ENCODE assay signal across 8 mouse cellular contexts in genomic region chr11:58097621-58098365, GRCm38 (mm10). TPM values are rescaled to one million over a fixed set of nuclear protein-coding genes. Genes with fewer than 3 reads are reported as not detected.
DNase-seq lines count a peak whose midpoint lies in the region; ATAC-seq and TF ChIP-seq lines count a peak whose summit lies in the region.

No protein-coding gene starts in this region.

- H3K9ac ChIP-seq in limb, embryonic 15.5 days = 0 out of 2 replicates have a peak overlapping the region, but pooled peaks have one; percentile 7
- peak overlapping the region; percentile 31 for H3K9ac ChIP-seq in neural tube, embryonic 11.5 days (ENCODE audit: low read length)

- TF ChIP-seq POLR2A in testis, adult 2 months (IDR thresholded peaks at IDR 0.05; ENCODE audit: control insufficient read depth, low read depth, low read length) = no peak; the same call in 1 of the 2 replicates

- no peak for TF ChIP-seq CTCF in testis, adult 2 months (IDR thresholded peaks at IDR 0.05; ENCODE audit: control insufficient read depth, insufficient read depth, insufficient replicate concordance, low read depth, low read length)

- no peak for DNase-seq in testis, postnatal 14 days (ENCODE audit: low spot score)
- DNase-seq in cerebellum, postnatal 10 days = peak; percentile 39 to 58
- peak; percentile 11 for DNase-seq in hindbrain, embryonic 10.5 days (ENCODE audit: low spot score)
- no peak for DNase-seq in neural tube, embryonic 11.5 days (ENCODE audit: low spot score)
- no peak for DNase-seq in ovary, adult 18-20 months (ENCODE audit: low spot score)
- no peak for DNase-seq in layer of hippocampus, postnatal 36 days

- no peaks in the 10 kb centered on the region for H3K27me3 ChIP-seq in testis, adult 2 months (ENCODE audit: control insufficient read depth, insufficient read depth, low read length)
- H3K27me3 ChIP-seq in hindbrain, embryonic 10.5 days (ENCODE audit: insufficient read depth, poor library complexity, severe bottlenecking) = peaks cover 40% of the 10 kb centered on the region
- H3K27me3 ChIP-seq in limb, embryonic 15.5 days = no peaks in the 10 kb centered on the region
- H3K27me3 ChIP-seq in neural tube, embryonic 11.5 days (ENCODE audit: control insufficient read depth, insufficient read depth, low read length) = peaks cover 7% of the 10 kb centered on the region; the same call in 1 of the 2 replicates

- WGBS in hindbrain, embryonic 10.5 days = 1% methylated on average over 36 of the region's 38 CpGs
- WGBS in limb, embryonic 15.5 days = 1% methylated on average over 32 of the region's 38 CpGs
- 1% methylated on average over 26 of the region's 38 CpGs for WGBS in neural tube, embryonic 11.5 days

- ATAC-seq in limb, embryonic 15.5 days (ENCODE audit: insufficient number of reproducible peaks, low FRiP score, low TSS enrichment, low read depth) = 0 out of 2 replicates have a peak, but pooled peaks have one; percentile 52
- ATAC-seq in neural tube, embryonic 11.5 days (ENCODE audit: insufficient read depth, low FRiP score, low TSS enrichment) = no peak

- H3K4me3 ChIP-seq in testis, adult 2 months (ENCODE audit: control insufficient read depth, low read depth, low read length) = peak overlapping the region; percentile 66
- peak overlapping the region; percentile 52 for H3K4me3 ChIP-seq in hindbrain, embryonic 10.5 days
- H3K4me3 ChIP-seq in limb, embryonic 15.5 days = peak overlapping the region; percentile 36
- H3K4me3 ChIP-seq in neural tube, embryonic 11.5 days (ENCODE audit: low read depth, low read length) = peak overlapping the region; percentile 36

- no peak overlapping the region for H3K27ac ChIP-seq in testis, adult 2 months (ENCODE audit: control insufficient read depth, insufficient read depth, low read depth, low read length)
- H3K27ac ChIP-seq in hindbrain, embryonic 10.5 days = 0 out of 2 replicates have a peak overlapping the region, but pooled peaks have one; percentile 5
- no peak overlapping the region for H3K27ac ChIP-seq in limb, embryonic 15.5 days
- H3K27ac ChIP-seq in neural tube, embryonic 11.5 days (ENCODE audit: low read depth, low read length) = no peak overlapping the region

- peaks cover 9% of the 10 kb centered on the region for H3K4me1 ChIP-seq in testis, adult 2 months (ENCODE audit: control insufficient read depth, insufficient read depth, low read length)
- peaks cover 21% of the 10 kb centered on the region for H3K4me1 ChIP-seq in hindbrain, embryonic 10.5 days (replicated peaks)
- H3K4me1 ChIP-seq in limb, embryonic 15.5 days = peaks cover 21% of the 10 kb centered on the region
- no peaks in the 10 kb centered on the region for H3K4me1 ChIP-seq in neural tube, embryonic 11.5 days (ENCODE audit: control insufficient read depth, insufficient read depth, low read length)

- H3K9me3 ChIP-seq in hindbrain, embryonic 10.5 days = no peaks in the 10 kb centered on the region
- H3K9me3 ChIP-seq in limb, embryonic 15.5 days = no peaks in the 10 kb centered on the region
- H3K9me3 ChIP-seq in neural tube, embryonic 11.5 days (ENCODE audit: control insufficient read depth, low read length) = no peaks in the 10 kb centered on the region

- H3K4me2 ChIP-seq in limb, embryonic 15.5 days = peak overlapping the region; percentile 77
- peak overlapping the region; percentile 61 for H3K4me2 ChIP-seq in neural tube, embryonic 11.5 days (ENCODE audit: low read depth)

- no peaks in the 10 kb centered on the region for H3K36me3 ChIP-seq in testis, adult 2 months (ENCODE audit: control insufficient read depth, insufficient read depth, low read length)
- no peaks in the 10 kb centered on the region for H3K36me3 ChIP-seq in hindbrain, embryonic 10.5 days
- no peaks in the 10 kb centered on the region for H3K36me3 ChIP-seq in limb, embryonic 15.5 days
- H3K36me3 ChIP-seq in neural tube, embryonic 11.5 days (ENCODE audit: control insufficient read depth, insufficient read depth, low read length) = no peaks in the 10 kb centered on the region

RNA-seq across cellular contexts. Expression of gene Gm12248, which starts 4.9 kb away (rescaled TPM):
- 1.5 TPM in 2 replicates for polyA plus RNA-seq in testis, adult 2 months (2012; rRNA removed)
- polyA plus RNA-seq in hindbrain, embryonic 10.5 days (2016; fragmentation: Nextera tagmentation; extraction: Ambion mirVana) = 0.17 TPM in 1 of 2 replicates, not detected in the other
- not detected in 2 replicates for polyA plus RNA-seq in limb, embryonic 15.5 days (2015; fragmentation: Nextera tagmentation; extraction: Ambion mirVana)
- polyA plus RNA-seq in neural tube, embryonic 11.5 days (2014; fragmentation: Nextera tagmentation; extraction: Ambion mirVana) = not detected in 2 replicates
- total RNA-seq in layer of hippocampus, postnatal 36 days (2021) = not detected

RNA-seq across cellular contexts. Expression of gene Cnot8, which starts 6.2 kb away (rescaled TPM):
- polyA plus RNA-seq in testis, adult 2 months (2012; rRNA removed) = 17.6 and 22.8 TPM in 2 replicates
- 103 and 106 TPM in 2 replicates for polyA plus RNA-seq in hindbrain, embryonic 10.5 days (2016; fragmentation: Nextera tagmentation; extraction: Ambion mirVana)
- 90.9 and 97.2 TPM in 2 replicates for polyA plus RNA-seq in limb, embryonic 15.5 days (2015; fragmentation: Nextera tagmentation; extraction: Ambion mirVana)
- polyA plus RNA-seq in neural tube, embryonic 11.5 days (2014; fragmentation: Nextera tagmentation; extraction: Ambion mirVana) = 112 and 118 TPM in 2 replicates
- total RNA-seq in layer of hippocampus, postnatal 36 days (2021) = 10 to 100 TPM; 53.2 to 55.0 TPM

Comparison
In these comparisons a context has a peak if more than half of its experiments do, and no peak if none do; other contexts are left out.
1. DNase-seq: peak in cerebellum, postnatal 10 days (2 of 2) and hindbrain, embryonic 10.5 days (single experiment); none in testis, postnatal 14 days (single experiment), neural tube, embryonic 11.5 days (single experiment), ovary, adult 18-20 months (single experiment) and layer of hippocampus, postnatal 36 days (0 of 2).
2. Peak in every context shown above with its lines, with median percentiles within 50 percentile points of each other: H3K4me3 ChIP-seq.